Mouse (Mus musculus): Measurements from ENCODE around the gene Olfr504. TPM values are rescaled to one million over a fixed set of nuclear protein-coding genes. Genes with fewer than 3 reads are reported as not detected.

Olfr504 gene
- not detected for polyA plus RNA-seq (2017; shearing (Covaris generic))

DNA sequence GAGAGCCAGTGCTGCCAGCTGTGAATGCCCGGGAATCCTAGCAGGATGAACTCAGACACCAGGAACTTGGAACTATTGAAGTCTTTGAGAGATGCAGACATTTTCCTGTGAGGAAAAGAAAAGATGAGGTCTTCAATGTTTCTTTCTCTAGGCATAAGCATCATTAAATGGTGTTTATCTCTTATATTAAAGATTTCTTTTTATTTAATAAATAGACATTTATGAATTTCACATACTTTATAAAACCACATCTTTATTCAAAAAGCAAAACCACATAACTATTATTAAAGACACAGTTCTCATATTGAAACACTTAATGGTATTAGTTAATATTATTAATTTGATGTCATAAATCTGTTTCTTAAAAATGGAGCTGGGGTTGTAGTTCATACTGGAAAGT lies at the start of gene Olfr504:
TSS of gene Olfr504 (minus strand) at position 101 of the 400 bp plus-strand sequence.

GRCm38 (mm10) chr7:108610487-108610886 lies 44.9 kb upstream of the Olfr504 start, which contains the start of gene Olfr506:
Gene Olfr506, plus strand, starts transcription at chr7:108610787.

DNA sequence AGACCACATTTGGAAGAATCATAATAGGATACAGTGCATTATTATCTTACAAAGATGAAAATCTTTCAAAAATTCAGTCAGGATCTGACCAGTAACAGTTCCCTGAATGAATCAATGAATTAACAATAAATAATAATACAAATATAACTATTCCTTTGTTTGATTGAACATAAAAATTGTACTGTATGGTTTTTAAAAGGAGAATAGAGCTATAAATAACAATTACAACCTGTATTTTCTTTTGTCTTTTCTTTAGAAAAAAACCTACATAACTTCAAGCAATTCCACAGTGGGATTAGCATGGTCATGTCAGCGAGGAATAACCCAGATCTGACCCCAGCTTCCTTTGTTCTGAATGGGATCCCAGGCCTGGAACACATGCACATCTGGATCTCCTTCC lies 21.4 kb downstream of the Olfr504 start, which contains the start of gene Olfr503:
TSS of gene Olfr503 (plus strand) at position 301 of the 400 bp plus-strand sequence.

GRCm38 (mm10) chr7:108524965-108525364 lies 40.6 kb downstream of the Olfr504 start, which contains the start of gene Olfr502:
Gene Olfr502, minus strand, starts transcription at chr7:108525065.

Other genes starting within 250 kb of the Olfr504 start
- not detected for gene Olfr492, start 242.1 kb downstream of the Olfr504 start, polyA plus RNA-seq (2017; shearing (Covaris generic))
- gene Olfr493, start 218.8 kb downstream of the Olfr504 start, polyA plus RNA-seq (2017; shearing (Covaris generic)), result not detected
- not detected for gene Olfr494, start 200.5 kb downstream of the Olfr504 start, polyA plus RNA-seq (2017; shearing (Covaris generic))
- not detected for gene Olfr495, start 172.6 kb downstream of the Olfr504 start, polyA plus RNA-seq (2017; shearing (Covaris generic))
- gene Olfr497, start 145.4 kb downstream of the Olfr504 start, polyA plus RNA-seq (2017; shearing (Covaris generic)), result not detected
- gene Olfr498, start 100.5 kb downstream of the Olfr504 start, polyA plus RNA-seq (2017; shearing (Covaris generic)), result not detected
- not detected for gene Olfr502, start 40.7 kb downstream of the Olfr504 start, polyA plus RNA-seq (2017; shearing (Covaris generic))
- not detected for gene Olfr503, start 21.3 kb downstream of the Olfr504 start, polyA plus RNA-seq (2017; shearing (Covaris generic))
- not detected for gene Olfr506, start 45.0 kb upstream of the Olfr504 start, polyA plus RNA-seq (2017; shearing (Covaris generic))
- not detected for gene Olfr507, start 56.0 kb upstream of the Olfr504 start, polyA plus RNA-seq (2017; shearing (Covaris generic))
- not detected for gene Olfr508, start 64.2 kb upstream of the Olfr504 start, polyA plus RNA-seq (2017; shearing (Covaris generic))
- gene Olfr509, start 86.1 kb upstream of the Olfr504 start, polyA plus RNA-seq (2017; shearing (Covaris generic)), result not detected
- not detected for gene Olfr510, start 100.6 kb upstream of the Olfr504 start, polyA plus RNA-seq (2017; shearing (Covaris generic))
- gene Olfr512, start 147.5 kb upstream of the Olfr504 start, polyA plus RNA-seq (2017; shearing (Covaris generic)), result not detected
- gene Olfr513, start 185.2 kb upstream of the Olfr504 start, polyA plus RNA-seq (2017; shearing (Covaris generic)), result not detected

All from naive thymus-derived CD4-positive, alpha-beta T cell, adult 5 months (primary cell).